Mouse (Mus musculus) CH12.LX (cell line): ENCODE results near the gene Rabgap1l. TPM values are rescaled to one million over a fixed set of nuclear protein-coding genes. Genes with fewer than 3 reads are reported as not detected.

Experiments used
- DNase-seq: peaks from one replicate; pipeline ENCODE4 v3.0.0-alpha.2; 2013; ENCODE audit errors: extremely low read depth
- H3K27ac ChIP-seq: 2 replicates; pipeline ENCODE4 v1.5.1; 2012; ENCODE audit warnings: low read depth, mild to moderate bottlenecking, control low read depth, moderate library complexity; ENCODE audit not compliant: insufficient read depth
- H3K27me3 ChIP-seq: replicated peaks from 2 replicates; pipeline ENCODE3; 2012; ENCODE audit warnings: inconsistent platforms
- H3K36me3 ChIP-seq, 2 experiments: replicated peaks in 1 of 2; 2 replicates each; pipeline versions ENCODE3 to v1.6.1; 2012; ENCODE audit warnings: inconsistent platforms in 1 of 2, low read length in 1 of 2, mild to moderate bottlenecking in 1 of 2, mixed read lengths in 1 of 2, moderate library complexity in 1 of 2; ENCODE audit not compliant: control insufficient read depth in 1 of 2, insufficient read depth in 1 of 2
- H3K4me1 ChIP-seq, 2 experiments: 2 replicates each; pipeline ENCODE4 v1.6.1; 2012; ENCODE audit warnings: inconsistent platforms in 1 of 2, moderate library complexity in 1 of 2; ENCODE audit not compliant: insufficient read depth in 2 of 2, control insufficient read depth in 1 of 2
- H3K4me2 ChIP-seq: 2 replicates; pipeline ENCODE4 v1.6.1; 2012; ENCODE audit warnings: low read depth, mild to moderate bottlenecking, control low read depth; ENCODE audit not compliant: poor library complexity, insufficient read depth, severe bottlenecking
- H3K4me3 ChIP-seq, 3 experiments: fragments of 150-350 bp in 1 of 3; sonication (generic) in 1 of 3; replicated peaks in 1 of 3; 2 replicates each; pipeline versions ENCODE3 to v1.5.1; 2011 to 2012; ENCODE audit warnings: low read depth in 2 of 3, low read length in 2 of 3, mild to moderate bottlenecking in 2 of 3, moderate library complexity in 2 of 3, control low read depth in 1 of 3, improper control_type of control experiment in 1 of 3, inconsistent platforms in 1 of 3, mixed read lengths in 1 of 3; ENCODE audit not compliant: poor library complexity in 1 of 3
- H3K79me2 ChIP-seq: replicated peaks from 2 replicates; pipeline ENCODE4 v1.6.1; 2012; ENCODE audit warnings: mild to moderate bottlenecking, moderate library complexity; ENCODE audit not compliant: control insufficient read depth, poor library complexity, insufficient read depth, severe bottlenecking; ENCODE audit errors: extremely low read depth
- H3K9ac ChIP-seq: 2 replicates; pipeline ENCODE4 v1.6.1; 2012; ENCODE audit warnings: low read depth, mild to moderate bottlenecking, control low read depth, moderate library complexity; ENCODE audit not compliant: insufficient read depth
- H3K9me3 ChIP-seq: replicated peaks from 2 replicates; pipeline ENCODE3; 2012; ENCODE audit warnings: low read length, inconsistent platforms, mixed read lengths
- E2F4 ChIP-seq: IDR thresholded peaks from 2 replicates; pipeline ENCODE4 v1.6.1; 2011; ENCODE audit warnings: low read depth, low read length, improper control_type of control experiment; ENCODE audit not compliant: insufficient replicate concordance
- ELF1 ChIP-seq: IDR thresholded peaks from 2 replicates; pipeline ENCODE4 v1.6.1; 2014; ENCODE audit warnings: low read depth, mild to moderate bottlenecking, inconsistent platforms, low read length, improper control_type of control experiment
- EP300 ChIP-seq: IDR thresholded peaks from 2 replicates; pipeline ENCODE4 v1.6.1; 2011; ENCODE audit warnings: low read length, improper control_type of control experiment
- GABPA ChIP-seq: IDR thresholded peaks from 2 replicates; pipeline ENCODE4 v1.6.1; 2012; ENCODE audit warnings: low read depth, low read length, improper control_type of control experiment, inconsistent platforms; ENCODE audit not compliant: insufficient replicate concordance
- JUN ChIP-seq: IDR thresholded peaks from 2 replicates; pipeline ENCODE4 v1.6.1; 2011; ENCODE audit warnings: low read depth, mild to moderate bottlenecking, low read length, improper control_type of control experiment, moderate library complexity; ENCODE audit not compliant: insufficient read depth
- KAT2A ChIP-seq: IDR thresholded peaks from 2 replicates; pipeline ENCODE4 v1.6.1; 2012; ENCODE audit warnings: low read length, improper control_type of control experiment, inconsistent platforms; ENCODE audit not compliant: insufficient replicate concordance
- MEF2A ChIP-seq: IDR thresholded peaks from 2 replicates; pipeline ENCODE4 v1.6.1; 2014; ENCODE audit warnings: low read depth, mild to moderate bottlenecking, inconsistent platforms, low read length, improper control_type of control experiment, borderline replicate concordance
- NELFE ChIP-seq: IDR thresholded peaks from 2 replicates; pipeline ENCODE4 v1.6.1; 2011; ENCODE audit warnings: low read depth, low read length, improper control_type of control experiment
- PAX5 ChIP-seq: IDR thresholded peaks from 2 replicates; pipeline ENCODE4 v1.6.1; 2012; ENCODE audit warnings: low read length, inconsistent platforms, mixed read lengths
- POLR2A ChIP-seq: IDR thresholded peaks from 2 replicates; pipeline ENCODE4 v1.6.1; 2011; ENCODE audit warnings: low read depth, mild to moderate bottlenecking, improper control_type of control experiment, low read length
- POLR2AphosphoS2 ChIP-seq: IDR thresholded peaks from 2 replicates; pipeline ENCODE4 v1.6.1; 2011; ENCODE audit warnings: low read depth, low read length, improper control_type of control experiment
- RAD21 ChIP-seq: IDR thresholded peaks from 2 replicates; pipeline ENCODE4 v1.6.1; 2011; ENCODE audit warnings: low read depth, mild to moderate bottlenecking, low read length, improper control_type of control experiment, moderate library complexity
- UBTF ChIP-seq: IDR thresholded peaks from 2 replicates; pipeline ENCODE4 v1.6.1; 2012; ENCODE audit warnings: low read depth, mild to moderate bottlenecking, inconsistent platforms, low read length, improper control_type of control experiment, moderate library complexity
- ZC3H11A ChIP-seq: IDR thresholded peaks from 2 replicates; pipeline ENCODE4 v1.6.1; 2012; ENCODE audit warnings: low read depth, mild to moderate bottlenecking, inconsistent platforms, low read length, improper control_type of control experiment
- dilution Hi-C: fragments of 300-500 bp; cut with MboI; formaldehyde crosslinking; loops from 2 replicates; pipeline ENCODE4 v1.14.3; 2020; ENCODE audit warnings: low sequenced_read_pairs; ENCODE audit not compliant: extremely low pct_unique_long_range_greater_than_20kb, extremely low pct_ligation_motif_present
- in situ Hi-C: fragments of 300-500 bp; cut with MboI; formaldehyde crosslinking; loops from 3 replicates; pipeline ENCODE4 v1.14.3; 2019; ENCODE audit warnings: low sequenced_read_pairs, low pct_ligation_motif_present, low pct_unique_long_range_greater_than_20kb, mixed read lengths
- polyA plus RNA-seq: library from polyadenylated mRNA; unstranded; fragments of >175 nt; gene quantifications from 2 replicates; pipeline ENCODE4 v1.2.1, GENCODE M21; 2012; ENCODE audit warnings: low read depth; ENCODE audit not compliant: insufficient read length
- total RNA-seq, 2 experiments: library from RNA; depleted of rRNA; stranded (reverse); fragments of 300-350 nt in 1 of 2; fragments of >200 nt in 1 of 2; gene quantifications; 2 replicates each; pipeline ENCODE4 v1.2.3; 2012 to 2014

The Rabgap1l gene
- total and polyA plus RNA-seq, 3 experiments: 84.0 to 109 (median 85.6) TPM

DNA sequence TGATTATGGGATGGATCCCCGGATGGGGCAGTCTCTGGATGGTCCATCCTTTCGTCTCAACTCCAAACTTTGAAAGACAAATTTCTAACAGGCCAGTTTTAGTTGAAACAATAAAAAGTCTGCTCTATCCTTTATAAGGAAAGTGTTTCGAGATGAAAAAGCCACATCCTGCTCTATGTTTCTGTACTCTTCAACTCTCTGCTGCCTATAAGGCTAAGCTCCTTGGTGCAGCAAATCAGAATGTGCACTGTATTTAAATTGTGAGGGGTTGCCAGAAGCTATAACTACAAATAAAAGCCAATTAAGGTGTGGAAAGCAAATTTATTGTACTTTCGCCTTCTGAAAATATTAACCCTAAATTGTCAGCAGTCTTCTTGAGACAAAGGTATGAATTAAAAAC is 198.9 kb downstream of the Rabgap1l start:
- H3K4me3 ChIP-seq: no peak overlapping the region
- TF ChIP-seq E2F4 (no peak), POLR2A (no peak), GABPA (no peak)
- H3K9me3 ChIP-seq: no peaks in the 10 kb centered on the region
- no peaks in the 10 kb centered on the region for H3K27me3 ChIP-seq
- H3K27ac ChIP-seq: no peak overlapping the region
- peaks cover 0 to 2% of the 10 kb centered on the region in 2 experiments for H3K36me3 ChIP-seq
- dilution Hi-C loops: no loop called here
- no peak overlapping the region for H3K4me2 ChIP-seq
- H3K79me2 ChIP-seq: no peaks in the 10 kb centered on the region
- no peak for DNase-seq
- no peak overlapping the region for H3K9ac ChIP-seq
- in situ Hi-C loops: no loop called here
- no peaks in the 10 kb centered on the region for H3K4me1 ChIP-seq

DNA sequence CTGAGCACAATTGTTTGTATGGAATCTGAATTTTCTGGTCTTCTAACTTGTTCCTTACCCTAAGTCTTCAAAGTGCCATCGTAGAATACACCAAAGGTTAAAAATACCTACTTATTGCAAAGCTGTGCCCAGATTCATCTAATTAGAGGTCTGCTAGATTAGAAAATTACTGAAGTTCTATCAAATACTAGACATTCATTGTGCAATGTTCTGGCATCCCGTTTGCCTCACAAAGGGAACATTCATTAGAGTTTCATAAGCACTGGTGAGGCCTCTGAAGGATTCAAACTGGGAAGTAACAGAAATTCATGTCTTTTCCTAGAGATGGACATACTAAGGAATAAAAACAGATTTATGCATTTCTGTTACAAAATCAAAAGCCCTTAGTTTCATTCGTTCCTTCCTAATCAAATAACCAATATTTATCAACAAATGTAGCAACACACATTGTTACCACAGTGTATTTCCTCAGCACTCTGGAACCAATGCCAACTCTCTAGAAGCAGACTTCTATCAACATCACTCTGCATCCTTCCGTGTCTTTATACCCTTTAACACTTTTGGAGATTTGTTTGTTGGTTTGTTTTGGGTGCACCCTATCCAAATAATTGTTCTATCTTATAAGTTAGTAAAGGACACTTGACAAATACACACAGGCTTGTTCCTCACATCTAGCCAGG is 204.0 kb downstream of the Rabgap1l start:
- DNase-seq: no peak
- Histone ChIP-seq H3K79me2 (no peaks in the 10 kb centered on the region; the same call in 1 of the 2 replicates), H3K36me3 (no peaks in the 10 kb centered on the region), H3K27ac (no peak overlapping the region), H3K9me3 (no peaks in the 10 kb centered on the region), H3K9ac (no peak overlapping the region), H3K4me3 (no peak overlapping the region), H3K4me2 (no peak overlapping the region), H3K27me3 (no peaks in the 10 kb centered on the region), H3K4me1 (peaks cover 0 to 3% of the 10 kb centered on the region in 2 experiments; a peak in 1 of 4 replicates)
- TF ChIP-seq ZC3H11A (no peak), EP300 (no peak), POLR2A (no peak), JUN (no peak), PAX5 (no peak), POLR2AphosphoS2 (no peak), MEF2A (no peak), RAD21 (no peak), KAT2A (no peak), ELF1 (no peak), UBTF (no peak), NELFE (no peak)
- in situ Hi-C loops: no loop called here
- dilution Hi-C loops: no loop called here
